Mouse (Mus musculus): ENCODE data around the gene Srm. TPM values are rescaled to one million over a fixed set of nuclear protein-coding genes. Genes with fewer than 3 reads are reported as not detected.

The Srm gene
- polyA plus RNA-seq, 1 experiment from 2014 or later = 150 TPM

- Histone ChIP-seq H3K9ac (no peak overlapping the region), H3K4me1 (peaks cover 4% of the 10 kb centered on the region; the same call in 1 of the 2 replicates), H3K9me3 (replicated peaks) (no peaks in the 10 kb centered on the region), H3K36me3 (ENCODE audit: poor library complexity, severe bottlenecking) (no peaks in the 10 kb centered on the region), H3K4me2 (peak overlapping the region; percentile 37), H3K27ac (no peak overlapping the region), H3K4me3 (0 out of 2 replicates have a peak overlapping the region, but pooled peaks have one; percentile 5), H3K27me3 (no peaks in the 10 kb centered on the region)
- no peak for ATAC-seq
- 8% methylated on average over 9 of the region's 9 CpGs for WGBS
These were observed 52.8 kb downstream of the Srm start for GRCm38 (mm10) chr4:148644157-148644511.

Other genes starting within 250 kb of the Srm start
- gene Ubiad1, start 146.7 kb upstream of the Srm start, polyA plus RNA-seq (2015; fragmentation: Nextera tagmentation; extraction: Ambion mirVana) = 17.3 and 18.7 TPM in 2 replicates
- gene Mtor, start 142.9 kb upstream of the Srm start, polyA plus RNA-seq (2015; fragmentation: Nextera tagmentation; extraction: Ambion mirVana) = 21.9 and 24.0 TPM in 2 replicates
- gene Angptl7, start 91.0 kb upstream of the Srm start, polyA plus RNA-seq (2015; fragmentation: Nextera tagmentation; extraction: Ambion mirVana) = 0.37 and 0.41 TPM in 2 replicates
- gene Exosc10, start 33.1 kb upstream of the Srm start, polyA plus RNA-seq (2015; fragmentation: Nextera tagmentation; extraction: Ambion mirVana) = 84.0 and 87.3 TPM in 2 replicates
- 0.34 and 0.63 TPM in 2 replicates for gene Masp2, start 11.1 kb downstream of the Srm start, polyA plus RNA-seq (2015; fragmentation: Nextera tagmentation; extraction: Ambion mirVana)
- 364 and 366 TPM in 2 replicates for gene Tardbp, start 35.5 kb downstream of the Srm start, polyA plus RNA-seq (2015; fragmentation: Nextera tagmentation; extraction: Ambion mirVana)
- gene Gm572, start 51.8 kb downstream of the Srm start, polyA plus RNA-seq (2015; fragmentation: Nextera tagmentation; extraction: Ambion mirVana) = not detected in 2 replicates
- gene Casz1, start 212.9 kb downstream of the Srm start, polyA plus RNA-seq (2015; fragmentation: Nextera tagmentation; extraction: Ambion mirVana) = 1.3 and 1.9 TPM in 2 replicates